Mouse (Mus musculus): ENCODE data around the gene Hif3a.
"Not testable (repeated sequence)": the region's sequence is repeated elsewhere in the genome, so short reads cannot be mapped to it uniquely, and the experiment has no call there.

The Hif3a gene

GRCm38 (mm10) chr7:17062389-17062788, at the start of gene Hif3a:
TSS of gene Hif3a (minus strand) at chr7:17062427.
- no peak for DNase-seq (ENCODE audit: low spot score)

GRCm38 (mm10) chr7:17101631-17102030, 39.4 kb upstream of the Hif3a start:
- not testable (repeated sequence) for DNase-seq (ENCODE audit: low spot score)

- DNase-seq (ENCODE audit: low spot score) = no peak
Observed at GRCm38 (mm10) chr7:17091280-17091679, 29.1 kb upstream of the Hif3a start.

DNA sequence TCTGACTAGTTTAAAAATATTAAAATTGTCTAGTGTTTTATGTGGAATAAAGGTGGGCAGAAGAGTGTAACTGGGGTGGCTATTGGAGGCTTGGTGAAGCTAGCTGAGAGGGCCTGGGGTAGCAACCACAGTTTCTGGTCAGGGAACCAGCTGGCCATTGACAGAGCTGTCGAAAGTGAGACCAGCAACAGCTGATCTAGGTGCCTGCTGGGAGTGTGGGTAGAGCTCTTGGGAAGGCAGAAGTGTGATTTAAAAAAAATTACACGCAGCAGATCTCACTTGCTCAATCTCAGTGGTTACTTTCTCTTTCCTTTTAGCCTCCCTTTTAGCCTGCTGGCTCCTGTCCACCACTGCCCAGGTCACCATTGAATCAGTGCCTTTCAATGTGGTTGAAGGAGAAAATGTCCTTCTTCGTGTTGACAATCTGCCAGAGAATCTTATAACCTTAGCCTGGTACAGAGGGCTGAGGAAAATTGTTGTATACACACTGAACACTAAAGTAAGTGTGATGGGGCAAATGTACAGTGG, 27.9 kb upstream of the Hif3a start:
- no peak for DNase-seq (ENCODE audit: low spot score)

GRCm38 (mm10) chr7:17087731-17088130, 25.5 kb upstream of the Hif3a start:
- no peak for DNase-seq (ENCODE audit: low spot score)

DNA sequence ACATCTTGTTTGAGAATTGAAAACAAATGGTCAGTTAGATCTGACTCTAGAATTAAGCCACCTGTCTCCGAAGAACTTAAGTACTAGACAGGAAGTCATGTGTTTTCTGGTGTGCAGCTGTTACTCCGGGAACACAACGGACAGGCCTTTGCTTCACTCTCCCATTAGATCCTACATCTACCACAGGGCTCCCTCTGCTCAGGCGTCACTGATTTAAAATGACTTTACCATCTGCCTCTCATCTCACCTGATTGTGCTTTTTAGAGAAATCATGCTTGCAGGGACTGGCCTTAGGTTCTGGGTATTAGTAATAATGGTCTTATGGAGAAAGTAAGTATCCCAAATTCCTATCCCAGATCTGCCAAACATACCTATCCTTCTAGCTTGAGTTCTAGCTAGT, 20.5 kb upstream of the Hif3a start:
- no peak for DNase-seq (ENCODE audit: low spot score)

- no peak for DNase-seq (ENCODE audit: low spot score)
Observed at GRCm38 (mm10) chr7:17078076-17078654, 15.9 kb upstream of the Hif3a start.

DNA sequence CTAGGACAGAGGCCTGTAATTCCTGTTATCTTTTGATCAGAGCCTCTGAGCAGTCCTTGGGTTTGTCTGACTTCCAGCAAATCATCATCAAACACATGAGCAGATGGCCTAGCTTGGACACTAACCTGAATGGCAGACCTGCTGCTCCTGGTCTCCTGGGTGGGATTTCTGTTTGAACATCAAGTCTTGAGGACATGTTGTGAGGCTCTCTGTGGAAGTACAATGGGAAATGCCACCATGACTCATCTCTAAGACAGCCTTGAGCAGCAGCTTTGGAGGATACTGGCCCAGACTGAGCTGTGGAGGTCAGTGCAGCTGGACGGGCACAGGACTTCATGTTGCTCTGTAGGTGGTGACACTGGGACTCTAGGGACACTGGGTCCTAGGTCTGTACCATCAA, 14.3 kb upstream of the Hif3a start:
- DNase-seq (ENCODE audit: low spot score) = no peak

DNA sequence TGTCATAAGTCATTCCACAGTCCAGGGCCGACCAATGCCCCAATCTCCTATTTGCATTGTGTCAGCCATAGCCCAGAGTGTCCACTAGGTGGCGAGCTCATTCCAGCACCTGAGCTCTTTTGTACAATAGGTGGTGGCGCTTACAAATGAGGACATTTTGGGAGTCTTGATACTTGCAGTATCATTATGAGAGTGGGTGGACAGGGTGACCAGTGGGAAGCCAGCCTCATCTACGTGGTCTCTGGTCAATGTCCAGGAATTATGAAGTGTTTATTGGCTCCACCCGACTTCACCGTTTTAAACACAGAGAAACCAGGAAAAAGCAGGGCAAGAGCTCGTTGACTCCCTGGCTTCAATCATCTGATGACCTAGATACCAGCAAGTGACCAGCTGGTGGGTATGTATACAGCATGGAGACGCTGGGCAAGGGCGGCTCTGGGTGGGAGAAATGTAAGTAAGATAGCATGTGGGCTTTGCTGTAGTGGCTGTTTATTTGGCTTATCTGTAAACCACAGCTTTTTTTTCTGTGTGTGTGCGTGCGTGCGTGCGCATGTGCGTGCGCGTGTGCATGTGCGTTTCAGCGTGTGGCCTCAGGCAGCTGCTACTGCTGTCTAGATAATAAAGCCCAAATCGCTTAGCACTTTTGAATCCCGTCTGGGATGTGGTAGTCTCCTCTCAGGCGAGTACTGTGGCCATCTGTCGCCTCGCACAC, 11.8 kb upstream of the Hif3a start, which contains the start of gene Psg16:
Gene Psg16, plus strand, starts transcription at position 137 of the 712 bp plus-strand sequence.
- DNase-seq (ENCODE audit: low spot score) = no peak

- DNase-seq (ENCODE audit: low spot score) = no peak
Observed at GRCm38 (mm10) chr7:17073513-17073903, 11.3 kb upstream of the Hif3a start.

DNA sequence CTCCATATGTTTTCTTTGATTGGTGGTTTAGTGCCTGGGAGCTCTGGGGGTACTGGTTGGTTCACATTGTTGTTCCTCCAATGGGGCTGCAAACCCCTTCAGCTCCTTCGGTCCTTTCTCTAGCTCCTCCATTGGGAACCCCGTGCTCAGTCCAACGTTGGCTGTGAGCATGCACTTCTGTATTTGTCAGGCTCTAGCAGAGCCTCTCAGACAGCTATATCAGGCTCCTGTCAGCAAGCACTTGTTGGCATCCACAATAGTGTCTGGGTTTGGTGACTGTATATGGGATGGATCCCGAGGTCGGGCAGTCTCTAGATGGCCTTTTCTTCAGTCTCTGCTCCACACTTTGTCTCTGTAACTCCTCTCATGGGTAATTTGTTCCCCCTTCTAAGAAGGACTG, 5.4 kb upstream of the Hif3a start:
- not testable (repeated sequence) for DNase-seq (ENCODE audit: low spot score)

DNA sequence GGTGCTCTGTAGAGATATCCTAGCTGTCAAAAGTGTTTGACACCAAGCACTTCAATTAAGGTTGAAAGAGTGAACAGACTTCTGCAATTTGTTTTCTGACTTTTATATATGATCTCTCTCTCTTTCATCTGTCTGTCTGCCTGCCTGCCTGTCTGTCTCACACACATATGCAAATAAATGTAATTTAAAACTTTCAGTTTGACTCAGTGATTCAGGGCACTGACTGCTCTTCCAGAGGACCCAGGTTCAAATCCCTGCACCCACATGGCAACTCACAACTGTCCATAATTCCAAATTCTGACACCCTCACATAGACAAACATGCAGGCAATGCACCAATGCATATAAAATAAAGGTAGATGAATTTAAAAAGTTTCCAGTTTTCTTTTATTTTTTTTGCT, 4.8 kb upstream of the Hif3a start:
- no peak for DNase-seq (ENCODE audit: low spot score)

GRCm38 (mm10) chr7:17066412-17066811, 4.2 kb upstream of the Hif3a start:
- DNase-seq (ENCODE audit: low spot score) = peak; percentile 86

DNA sequence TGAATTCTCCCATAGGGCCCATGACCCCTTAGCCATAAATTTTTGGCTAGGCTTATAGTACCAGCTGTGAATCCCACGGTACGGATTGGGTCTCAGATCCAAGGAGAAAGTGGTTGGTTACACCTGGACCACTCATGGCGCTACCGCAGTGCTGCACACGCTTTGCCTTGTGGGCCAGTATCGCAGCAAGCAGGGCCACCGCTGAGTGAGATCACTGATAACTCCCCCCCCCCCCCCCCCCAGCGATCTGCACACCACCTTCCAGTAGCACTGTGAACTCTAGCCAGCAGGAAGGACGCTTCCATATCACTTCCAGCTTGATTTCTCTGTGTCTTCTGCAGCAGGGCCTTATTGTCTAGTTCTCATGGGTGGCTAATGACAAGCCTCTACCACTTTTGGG, 3.4 kb upstream of the Hif3a start:
- DNase-seq (ENCODE audit: low spot score) = no peak

- DNase-seq (ENCODE audit: low spot score) = no peak
Observed at GRCm38 (mm10) chr7:17062845-17063244, 618 bp upstream of the Hif3a start.

GRCm38 (mm10) chr7:17060782-17061605, 1.2 kb downstream of the Hif3a start:
- no peak for DNase-seq (ENCODE audit: low spot score)

DNA sequence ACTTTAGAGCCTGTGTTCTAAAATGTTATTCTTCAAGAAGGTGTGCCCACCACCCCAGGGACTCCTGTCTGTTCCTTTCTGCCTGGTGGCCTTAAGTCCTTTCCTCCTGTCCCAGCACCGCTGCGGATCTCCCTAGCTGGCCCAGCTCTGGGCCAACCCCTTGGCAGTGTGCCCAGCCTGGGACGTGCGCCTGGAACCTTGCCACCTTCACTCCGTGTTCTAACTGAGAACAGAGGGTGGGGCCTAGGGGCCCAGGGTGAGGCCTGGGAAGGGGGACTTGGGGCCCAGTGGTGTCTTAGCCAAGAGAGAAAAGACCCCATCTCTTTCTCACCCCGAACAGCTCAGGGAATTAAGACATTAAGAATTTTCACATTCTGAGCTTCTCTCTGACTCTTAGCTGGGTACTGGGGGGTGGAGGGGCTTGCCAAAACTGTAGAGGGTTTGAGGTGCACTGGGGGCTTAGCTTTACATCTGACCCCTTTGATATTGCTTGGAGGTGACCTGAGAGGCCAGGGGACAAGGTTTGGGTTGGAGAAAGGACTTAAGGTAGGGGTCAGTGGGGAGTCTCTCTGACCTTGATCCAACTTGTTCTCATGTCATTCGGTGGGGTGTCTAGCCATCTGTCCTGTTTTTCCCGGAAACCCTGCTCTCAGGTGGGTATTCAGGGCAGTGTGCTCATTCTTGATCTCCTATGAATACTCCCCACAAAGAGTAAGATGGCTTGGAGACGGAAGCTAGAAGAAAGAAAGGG, 2.0 kb downstream of the Hif3a start:
- no peak for DNase-seq (ENCODE audit: low spot score)

GRCm38 (mm10) chr7:17059463-17059844, 2.8 kb downstream of the Hif3a start:
- DNase-seq (ENCODE audit: low spot score) = no peak

DNA sequence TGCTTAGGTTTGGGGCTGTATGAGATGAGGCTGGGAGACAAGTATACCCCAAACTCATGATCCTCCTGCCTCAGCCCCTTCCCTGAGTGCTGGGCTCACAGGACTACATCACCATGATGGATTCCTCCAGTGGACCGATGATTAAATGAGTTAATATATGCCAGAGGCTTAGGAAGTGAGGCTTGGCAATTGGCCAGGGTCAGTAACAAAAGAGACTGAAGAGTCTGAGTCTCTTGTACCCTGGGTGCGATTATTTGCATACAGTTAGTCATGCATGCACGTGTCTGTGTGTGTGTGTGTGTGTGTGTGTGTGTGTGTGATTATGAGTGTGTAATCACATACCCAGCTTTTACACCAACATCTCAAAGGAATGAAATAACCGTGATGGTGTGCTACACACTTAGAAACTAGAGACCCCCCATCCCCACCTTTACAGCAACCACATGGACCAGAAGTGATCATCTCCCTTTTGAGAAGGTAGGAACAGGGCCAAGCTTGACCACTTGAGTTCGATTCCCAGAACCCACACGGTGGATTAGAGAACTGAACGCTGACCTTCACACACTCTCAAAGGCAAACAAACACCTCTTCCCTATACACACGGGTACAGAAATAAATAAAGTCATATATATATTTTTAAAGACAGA, 3.3 kb downstream of the Hif3a start:
- DNase-seq (ENCODE audit: low spot score) = no peak

DNA sequence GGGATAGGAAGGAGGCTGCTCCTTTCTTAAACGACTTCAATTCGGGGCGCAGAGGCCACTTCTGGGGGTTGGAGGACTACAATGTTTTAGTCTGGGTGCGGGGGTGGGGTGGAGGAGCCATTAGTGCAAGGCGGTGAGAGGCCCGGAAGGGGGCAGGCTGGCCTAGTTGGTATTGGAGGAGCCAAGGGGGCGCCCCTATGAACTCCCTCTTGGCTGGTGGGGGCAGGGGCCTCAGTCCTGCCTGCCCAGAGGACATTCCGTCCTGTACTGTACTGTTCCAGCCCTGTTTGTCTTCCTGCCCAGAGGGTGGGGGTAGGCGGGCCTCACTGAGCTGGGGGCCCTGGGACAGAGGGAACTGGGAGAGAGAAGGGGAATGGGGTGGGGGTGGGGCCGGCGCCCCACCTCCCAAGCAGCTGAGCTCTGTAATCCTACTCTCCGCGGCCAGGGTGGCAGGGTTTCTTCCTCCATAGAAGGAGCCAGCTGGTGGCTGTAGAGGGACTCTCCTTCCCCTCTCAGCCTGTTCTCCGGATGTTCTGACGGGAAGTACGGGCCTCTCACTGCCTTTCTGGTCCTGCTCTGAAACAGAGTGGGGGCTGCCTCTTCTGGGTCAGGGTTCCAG, 4.0 kb downstream of the Hif3a start:
- DNase-seq (ENCODE audit: low spot score) = no peak
